Mouse (Mus musculus): Measurements from ENCODE around the gene Entpd3. TPM values are rescaled to one million over a fixed set of nuclear protein-coding genes. Genes with fewer than 3 reads are reported as not detected.

Entpd3 gene
- total RNA-seq (2021) = 1 to 10 TPM; 4.9 to 8.1 TPM
- long read RNA-seq, experiment 1, transcript Entpd3-201 (11 exons, 3,453 nt) = major isoform, 9 of 11 reads
- long read RNA-seq, experiment 1, partial matches to known transcripts = 2 of 11 reads
- long read RNA-seq, experiment 1, other reads (novel, unspliced or antisense) = 0 of 11 reads
- long read RNA-seq, experiment 2, partial matches to known transcripts = 0 of 6 reads
- long read RNA-seq, experiment 2, other reads (novel, unspliced or antisense) = 2 of 6 reads

- Histone ChIP-seq H3K27ac (peak within 1 kb of the TSS; percentile 63), H3K4me3 (peak within 1 kb of the TSS; percentile 48)
- no peak for TF ChIP-seq CTCF (IDR thresholded peaks at IDR 0.05)
- peak; percentile 30 to 37 for DNase-seq (ENCODE audit: extremely low spot score in 1 of 2, low spot score in 2 of 2)
- intact Hi-C loops (cut with DNase I) = no loop called here
These were observed at the start of gene Entpd3 for GRCm38 (mm10) chr9:120539662-120540251. Gene Entpd3 (plus strand): TSS chr9:120539818.

DNA sequence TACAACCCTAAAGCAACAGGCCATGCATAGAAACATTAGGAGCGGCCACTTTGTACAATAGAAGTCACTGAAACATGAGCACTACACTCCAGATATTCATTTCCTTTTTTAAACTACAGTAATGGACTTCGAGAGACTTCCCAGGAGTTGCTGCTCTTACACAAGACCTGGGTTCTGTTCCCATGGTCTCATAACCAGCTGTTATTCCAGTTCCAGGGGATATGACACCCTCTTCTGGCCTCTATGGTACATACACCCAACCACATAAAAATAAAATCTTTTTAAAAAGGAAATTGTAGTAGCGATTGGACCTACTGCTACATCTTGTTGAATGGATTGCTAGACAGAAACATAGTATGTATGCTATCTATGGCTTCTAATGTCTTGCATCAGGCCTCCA is 48.1 kb upstream of the Entpd3 start:
- peak overlapping the region; percentile 94 for H3K27ac ChIP-seq
- intact Hi-C loops (cut with DNase I) = loop anchor here (5.0 kb wide), 1 partner anchor 309 kb away; no protein-coding TSS in a partner anchor

DNA sequence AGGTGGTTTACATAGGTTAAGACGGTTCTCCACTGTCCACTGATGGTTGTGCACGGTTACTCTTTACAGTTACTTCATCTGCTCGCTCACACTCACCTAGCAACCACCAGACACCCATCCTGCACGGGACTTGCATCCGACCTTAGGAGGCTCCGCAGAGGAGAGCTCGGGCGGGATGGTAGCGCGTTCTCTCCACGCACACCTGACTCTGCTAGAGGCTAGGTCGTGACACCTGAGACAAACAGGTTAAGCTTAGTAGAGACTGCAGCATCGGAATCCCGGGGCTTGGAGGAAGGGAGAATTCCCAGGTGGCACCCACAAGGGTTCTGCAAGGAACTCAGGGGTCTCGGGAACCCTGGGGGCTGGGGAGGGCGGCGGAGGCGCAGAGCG is 47.6 kb upstream of the Entpd3 start, which contains the start of gene Eif1b:
Eif1b (plus strand) TSS at position 223 of the 390 bp plus-strand sequence.
- Histone ChIP-seq H3K4me3 (peak within 1 kb of the TSS; percentile 85), H3K27ac (peak within 1 kb of the TSS; percentile 94)
- intact Hi-C loops (cut with DNase I) = loop anchor here (5.0 kb wide), 1 partner anchor 310 kb away; no protein-coding TSS in a partner anchor
- TF ChIP-seq CTCF (IDR thresholded peaks at IDR 0.05) = no peak
- DNase-seq (ENCODE audit: extremely low spot score in 1 of 2, low spot score in 2 of 2) = no peak

More for the DNA sequence above, 48.1 kb upstream of the Entpd3 start:
- peak overlapping the region; percentile 85 for H3K4me3 ChIP-seq
- no peak for DNase-seq (ENCODE audit: extremely low spot score in 1 of 2, low spot score in 2 of 2)
- TF ChIP-seq CTCF (IDR thresholded peaks at IDR 0.05) = peak; percentile 27

DNA sequence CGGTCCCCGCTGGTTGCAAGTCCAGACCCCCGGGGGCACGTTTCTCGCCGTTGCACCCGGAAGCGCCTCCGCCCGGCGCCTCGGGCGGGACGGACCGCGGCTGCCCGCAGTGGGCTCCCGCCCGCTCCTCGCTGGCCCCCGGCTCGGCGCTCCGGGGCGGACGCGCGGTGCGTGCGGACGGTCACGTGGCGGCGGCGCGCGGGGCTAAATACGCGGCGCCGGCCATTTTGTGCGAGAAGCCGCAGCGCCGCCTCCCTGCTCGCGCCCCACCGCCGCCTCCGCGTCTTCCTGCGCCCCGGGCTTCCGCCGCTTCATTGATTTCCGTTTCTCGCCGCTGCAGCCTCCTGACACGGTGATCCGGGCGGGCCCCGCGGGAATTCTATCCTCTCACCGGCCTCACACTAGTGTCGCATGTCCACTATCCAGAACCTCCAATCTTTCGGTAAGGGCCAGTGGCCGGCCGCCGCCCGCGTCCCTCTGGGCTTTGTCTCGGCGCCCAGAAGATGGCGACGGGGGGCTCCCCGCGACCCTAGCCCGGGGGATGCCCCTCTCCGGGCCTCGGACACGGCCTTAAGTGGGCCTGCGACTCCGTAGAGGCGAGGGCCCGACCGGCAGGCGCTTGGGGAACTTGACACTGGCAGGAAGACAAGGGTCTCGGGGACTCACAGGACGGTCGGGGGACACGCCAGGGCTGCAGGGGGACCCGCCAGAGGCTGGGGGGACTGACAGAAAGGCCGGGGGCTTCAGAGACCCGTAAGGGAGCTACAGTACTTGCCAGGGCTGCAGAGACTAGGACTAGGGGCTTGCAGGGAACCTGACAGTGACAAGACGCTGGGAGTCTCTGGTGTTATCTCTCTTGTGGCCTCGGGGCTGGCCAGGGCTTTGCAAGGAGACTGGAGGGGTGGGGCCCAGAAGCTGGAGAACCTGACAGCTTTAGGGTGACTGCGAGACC is 46.9 kb upstream of the Entpd3 start:
- Histone ChIP-seq H3K27ac (peak overlapping the region; percentile 94), H3K4me3 (peak overlapping the region; percentile 85)
- intact Hi-C loops (cut with DNase I) = loop anchor here (5.0 kb wide), 1 partner anchor 310 kb away; no protein-coding TSS in a partner anchor
- no peak for TF ChIP-seq CTCF (IDR thresholded peaks at IDR 0.05)
- DNase-seq (ENCODE audit: extremely low spot score in 1 of 2, low spot score in 2 of 2) = peak; percentile 87 to 88

- peak overlapping the region; percentile 85 for H3K4me3 ChIP-seq
- no peak for DNase-seq (ENCODE audit: extremely low spot score in 1 of 2, low spot score in 2 of 2)
- intact Hi-C loops (cut with DNase I) = loop anchor here (5.0 kb wide), 1 partner anchor 311 kb away; no protein-coding TSS in a partner anchor
- peak overlapping the region; percentile 59; the same call in 1 of the 2 replicates for H3K27ac ChIP-seq
- TF ChIP-seq CTCF (IDR thresholded peaks at IDR 0.05) = no peak
These were observed 45.8 kb upstream of the Entpd3 start for GRCm38 (mm10) chr9:120493781-120494180.

DNA sequence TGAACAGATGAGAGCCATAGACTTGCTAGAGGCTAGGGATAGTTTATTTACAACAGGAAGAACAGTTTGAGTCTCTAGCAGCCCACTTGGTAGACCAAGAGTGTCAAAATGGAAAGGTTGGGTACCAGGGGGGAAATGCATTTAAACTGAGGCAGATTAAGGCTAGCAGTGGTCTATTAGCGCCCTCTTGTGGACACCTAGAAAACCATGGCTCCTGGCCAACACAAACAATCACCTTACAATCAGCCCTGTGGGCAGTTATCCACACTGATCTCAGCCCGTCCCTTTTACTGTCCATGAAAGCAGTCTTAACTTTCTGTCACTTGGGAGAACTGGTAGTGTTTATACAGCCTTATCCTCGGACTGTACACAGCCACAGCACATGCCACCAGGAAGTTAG is 42.9 kb upstream of the Entpd3 start:
- Histone ChIP-seq H3K27ac (no peak overlapping the region), H3K4me3 (no peak overlapping the region)
- intact Hi-C loops (cut with DNase I) = loop anchor here (1.0 to 5.0 kb wide), 2 partner anchors 62 to 359 kb away; no protein-coding TSS in a partner anchor
- peak; percentile 88 for TF ChIP-seq CTCF (IDR thresholded peaks at IDR 0.05)
- peak; percentile 56 to 66 for DNase-seq (ENCODE audit: extremely low spot score in 1 of 2, low spot score in 2 of 2)

DNA sequence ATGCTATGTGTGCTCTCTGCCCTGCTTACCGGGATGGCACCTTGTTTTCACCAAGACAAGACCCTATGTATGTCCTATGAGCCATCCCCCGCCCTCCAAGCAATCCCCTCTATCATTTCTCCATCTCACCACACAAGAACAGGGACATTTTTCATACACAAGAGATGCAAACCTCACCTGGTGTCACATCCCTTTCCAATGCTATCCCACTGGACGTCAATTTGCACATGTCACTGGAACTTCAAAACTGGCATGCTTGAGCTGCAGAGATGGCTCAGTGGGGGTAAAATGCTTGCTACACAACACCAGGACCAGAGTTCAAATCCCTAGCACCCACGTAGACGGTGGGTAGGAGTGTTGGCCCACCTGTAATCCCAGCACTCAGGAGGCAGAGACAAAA is 41.6 kb upstream of the Entpd3 start:
- intact Hi-C loops (cut with DNase I) = loop anchor here (5.0 kb wide), 1 partner anchor 361 kb away; no protein-coding TSS in a partner anchor
- Histone ChIP-seq H3K27ac (no peak overlapping the region), H3K4me3 (no peak overlapping the region)
- no peak for TF ChIP-seq CTCF (IDR thresholded peaks at IDR 0.05)
- DNase-seq (ENCODE audit: extremely low spot score in 1 of 2, low spot score in 2 of 2) = no peak

DNA sequence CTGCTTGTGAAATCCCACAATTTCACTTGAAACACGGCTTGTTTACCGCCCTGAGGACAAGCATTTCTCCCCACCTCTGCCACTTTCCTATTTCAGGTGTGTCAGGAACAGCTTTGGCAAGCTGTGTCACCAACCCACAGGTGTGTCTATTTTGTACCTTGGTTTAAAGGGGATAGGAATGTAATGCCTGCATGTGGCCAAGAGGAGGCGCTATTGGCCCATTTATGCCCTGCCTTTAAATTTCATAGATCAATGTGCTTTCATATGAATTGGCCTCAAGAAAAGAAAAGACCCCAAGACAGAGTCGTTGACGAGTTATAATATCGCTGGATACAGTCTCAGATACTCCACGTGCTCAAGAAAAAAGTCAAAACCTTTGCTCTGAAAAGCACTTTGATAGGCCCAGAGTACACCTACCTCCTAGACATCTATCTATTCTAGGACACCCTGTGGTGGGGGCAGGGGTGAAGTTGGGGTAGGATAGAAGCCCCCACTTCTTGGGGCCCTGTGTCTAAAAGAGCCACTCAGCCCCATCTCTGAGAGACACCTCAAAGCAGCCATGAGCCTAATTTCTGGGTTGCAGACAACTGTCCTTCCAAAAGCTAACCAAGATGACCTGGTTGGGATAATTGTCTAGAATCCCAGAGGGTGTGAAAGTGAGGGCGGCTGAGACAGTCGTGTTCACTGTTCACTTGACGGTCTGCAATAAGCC is 38.3 kb upstream of the Entpd3 start:
- Histone ChIP-seq H3K4me3 (no peak overlapping the region), H3K27ac (no peak overlapping the region)
- peak; percentile 33 for TF ChIP-seq CTCF (IDR thresholded peaks at IDR 0.05)
- intact Hi-C loops (cut with DNase I) = no loop called here
- no peak for DNase-seq (ENCODE audit: extremely low spot score in 1 of 2, low spot score in 2 of 2)

DNA sequence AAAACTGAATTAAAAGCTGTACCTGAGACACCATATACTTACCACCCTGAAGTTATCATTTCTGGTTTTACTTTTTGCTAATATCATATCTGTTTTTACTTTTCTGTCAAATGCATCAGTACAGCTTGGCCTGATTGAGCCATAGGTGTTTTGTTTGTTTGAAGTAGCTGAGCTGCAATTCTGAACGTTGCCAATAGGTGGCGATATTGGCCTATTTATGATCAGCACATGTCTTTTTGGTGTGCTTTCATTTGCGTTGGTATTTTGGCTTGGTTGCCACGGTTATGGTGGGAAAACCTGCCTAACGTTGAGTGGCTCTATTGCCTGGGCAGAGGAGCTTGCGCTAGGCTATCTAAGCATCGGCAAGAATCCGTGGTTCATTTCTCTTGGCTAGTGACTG is 37.6 kb upstream of the Entpd3 start:
- DNase-seq (ENCODE audit: extremely low spot score in 1 of 2, low spot score in 2 of 2) = peak; percentile 60 to 77
- H3K4me3 ChIP-seq = no peak overlapping the region
- H3K27ac ChIP-seq = no peak overlapping the region
- peak; percentile 87 for TF ChIP-seq CTCF (IDR thresholded peaks at IDR 0.05)
- intact Hi-C loops (cut with DNase I) = loop anchor here (1.0 to 2.0 kb wide), 2 partner anchors 69 to 85 kb away; partner anchors contain the start of gene Rpl14

DNA sequence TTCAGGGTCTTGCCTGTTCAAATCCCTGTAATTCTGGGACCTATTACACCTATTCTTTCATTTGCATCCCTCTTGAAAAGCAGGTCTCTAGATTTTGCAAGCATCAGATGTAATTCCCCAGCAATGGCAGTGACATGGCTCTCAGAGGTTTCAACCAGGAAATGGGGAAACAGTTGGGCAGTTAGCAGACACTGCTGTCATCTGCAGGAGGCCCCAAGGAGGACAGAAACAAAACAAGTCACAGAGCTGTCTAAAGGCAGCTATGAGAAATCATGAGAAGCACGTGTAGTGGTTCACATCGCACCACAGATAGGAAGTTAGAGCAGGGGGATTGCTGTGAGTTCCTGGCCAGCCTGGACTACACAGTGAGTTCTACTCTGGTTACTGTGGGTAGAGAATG is 35.2 kb upstream of the Entpd3 start:
- TF ChIP-seq CTCF (IDR thresholded peaks at IDR 0.05) = no peak
- Histone ChIP-seq H3K27ac (no peak overlapping the region), H3K4me3 (no peak overlapping the region)
- intact Hi-C loops (cut with DNase I) = no loop called here
- DNase-seq (ENCODE audit: extremely low spot score in 1 of 2, low spot score in 2 of 2) = no peak

DNA sequence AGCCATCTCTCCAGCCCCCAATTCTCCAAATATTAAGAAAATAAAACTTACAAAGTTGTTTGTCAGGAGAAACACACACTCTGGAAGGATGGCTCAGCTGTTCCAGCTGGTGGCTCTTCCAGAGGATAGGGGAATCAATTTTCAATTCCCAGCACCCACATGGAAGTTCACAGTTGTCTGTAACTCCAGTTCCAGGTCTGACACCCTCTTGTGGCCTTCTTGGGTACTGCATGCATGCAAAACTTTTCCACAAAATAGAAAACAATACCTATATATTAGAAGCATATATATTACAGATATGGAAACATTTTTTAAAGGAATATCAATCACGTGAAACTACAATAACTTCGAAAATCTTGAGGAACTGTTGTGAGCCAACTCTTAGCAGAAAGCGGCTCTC is 27.8 kb upstream of the Entpd3 start:
- no peak overlapping the region for H3K27ac ChIP-seq
- H3K4me3 ChIP-seq = no peak overlapping the region
- no peak for DNase-seq (ENCODE audit: extremely low spot score in 1 of 2, low spot score in 2 of 2)
- peak; percentile 80 for TF ChIP-seq CTCF (IDR thresholded peaks at IDR 0.05)
- intact Hi-C loops (cut with DNase I) = no loop called here
